Mouse (Mus musculus) embryonic facial prominence, embryonic 10.5 days (tissue): ENCODE results near the gene Hsf4. TPM values are rescaled to one million over a fixed set of nuclear protein-coding genes. Genes with fewer than 3 reads are reported as not detected.

Source experiments
- DNase-seq: peaks from one replicate; pipeline ENCODE4 v3.0.0-alpha.2; 2017; ENCODE audit warnings: low spot score
- H3K27ac ChIP-seq: fragments of 300-500 bp; sonication (generic); replicated peaks from 2 replicates; pipeline ENCODE4 v1.5.1; 2016; ENCODE audit warnings: mild to moderate bottlenecking
- H3K27me3 ChIP-seq: fragments of 300-500 bp; sonication (generic); replicated peaks from 2 replicates; pipeline ENCODE4 v1.6.1; 2016; ENCODE audit warnings: low read depth, mild to moderate bottlenecking; ENCODE audit not compliant: poor library complexity, severe bottlenecking
- H3K36me3 ChIP-seq: fragments of 300-500 bp; sonication (generic); replicated peaks from 2 replicates; pipeline ENCODE4 v1.6.1; 2016; ENCODE audit warnings: mild to moderate bottlenecking, moderate library complexity
- H3K4me1 ChIP-seq: fragments of 300-500 bp; sonication (generic); 2 replicates; pipeline ENCODE4 v1.6.1; 2016
- H3K4me3 ChIP-seq: fragments of 300-500 bp; sonication (generic); 2 replicates; pipeline ENCODE4 v1.5.1; 2016; ENCODE audit warnings: mild to moderate bottlenecking, moderate library complexity
- H3K9me3 ChIP-seq: fragments of 300-500 bp; sonication (generic); 2 replicates; pipeline ENCODE4 v1.6.1; 2016; ENCODE audit warnings: mild to moderate bottlenecking
- WGBS: fragments of 180-500 bp; shearing (Covaris S2); methylation state at CpG from one replicate; pipeline ENCODE4 v1.1.7; 2016; 5-methylcytosine and 5-hydroxymethylcytosine counted together
- polyA plus RNA-seq: library from polyadenylated mRNA; unstranded; fragments of >200 nt; fragmentation: Nextera tagmentation; extraction: Ambion mirVana; gene quantifications from 2 replicates; pipeline ENCODE4 v1.2.1, GENCODE M21; 2016

Gene Hsf4
- polyA plus RNA-seq, 1 experiment from 2014 or later = 0.21 TPM

DNA sequence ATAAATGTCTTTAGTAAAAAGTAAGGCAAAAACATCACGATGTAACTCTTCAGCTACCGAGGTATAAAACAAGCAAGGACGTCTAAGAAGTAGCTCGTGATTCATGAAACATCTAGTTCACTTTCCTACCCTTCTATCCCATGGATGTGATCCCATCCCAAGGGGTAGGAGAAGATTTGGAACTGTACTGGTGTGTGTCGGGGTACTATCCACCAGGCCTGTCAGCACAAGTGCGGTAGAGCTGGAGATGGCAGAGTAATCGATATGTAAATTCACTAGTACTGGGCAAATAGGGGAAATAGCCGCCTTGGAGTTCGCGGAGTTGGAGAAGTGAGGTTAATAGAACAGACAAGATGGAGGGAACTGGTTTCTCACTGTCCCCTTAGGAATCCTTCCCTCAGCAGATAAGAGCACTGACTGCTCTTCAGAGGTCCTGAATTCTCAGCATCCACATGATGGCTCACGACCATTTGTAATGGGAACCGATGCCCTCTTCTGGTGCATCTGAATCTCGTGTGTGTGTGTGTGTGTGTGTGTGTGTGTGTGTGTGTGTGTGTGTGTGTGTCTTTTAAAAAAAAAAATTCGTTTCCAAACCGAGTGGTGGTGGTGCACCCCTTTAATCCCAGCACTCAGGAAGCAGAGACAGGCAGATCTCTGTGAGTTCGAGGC is 6.2 kb upstream of the Hsf4 start:
- H3K9me3 ChIP-seq = peaks cover 4% of the 10 kb centered on the region
- peaks cover 100% of the 10 kb centered on the region for H3K27me3 ChIP-seq
- no peak overlapping the region for H3K27ac ChIP-seq
- 40% methylated on average over 16 of the region's 16 CpGs for WGBS
- peak overlapping the region; percentile 76 for H3K4me3 ChIP-seq
- H3K36me3 ChIP-seq = no peaks in the 10 kb centered on the region
- no peak for DNase-seq
- peaks cover 47% of the 10 kb centered on the region for H3K4me1 ChIP-seq

DNA sequence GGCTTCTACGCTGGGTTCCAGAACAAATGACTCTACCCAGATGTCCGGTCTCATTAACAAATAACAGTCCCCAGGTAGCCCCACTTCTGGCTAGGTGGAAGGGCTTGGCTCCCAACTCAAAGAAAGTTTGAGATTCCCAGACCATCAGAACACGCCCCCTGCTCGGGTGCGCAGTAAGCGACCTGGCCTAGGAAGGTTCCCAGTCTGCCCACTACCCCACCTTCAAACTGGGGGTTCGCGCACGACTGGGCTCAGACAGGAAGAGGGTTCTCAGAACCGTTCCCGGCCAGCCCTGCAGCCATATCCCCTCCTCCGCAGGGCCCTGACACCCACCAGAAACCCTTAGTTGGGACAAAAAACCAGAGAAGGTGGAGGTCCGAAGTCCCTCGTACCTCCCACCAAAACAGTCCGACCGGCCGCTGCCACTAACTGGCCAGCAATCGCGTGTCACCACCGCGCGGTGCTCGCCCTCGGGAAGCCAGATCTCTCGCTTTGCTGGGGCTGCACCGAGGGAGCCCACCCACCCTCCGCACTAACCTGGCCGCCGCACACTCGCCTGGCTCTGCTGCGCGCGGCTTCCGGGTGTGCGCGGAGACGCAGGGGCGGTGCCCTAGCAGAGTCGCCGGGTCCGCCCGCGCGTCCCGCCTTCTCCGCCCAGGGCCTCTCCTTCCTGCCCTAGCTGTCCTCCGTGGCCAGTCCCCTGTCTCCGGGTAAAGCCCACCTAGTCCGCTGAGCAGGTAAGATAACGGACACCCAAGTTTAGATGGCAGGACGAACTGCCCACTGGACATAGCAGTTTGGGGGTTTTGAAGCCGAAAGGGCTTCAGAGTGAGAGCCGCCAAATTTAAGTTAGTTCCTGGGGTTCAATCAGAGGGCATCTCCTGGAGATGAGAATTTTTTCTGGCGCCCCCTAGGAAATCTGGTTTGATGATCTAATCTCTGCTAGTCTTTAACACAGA is 5.3 kb upstream of the Hsf4 start, which contains the start of the genes Tradd and Fbxl8:
Gene Tradd (minus strand): TSS at position 586 of the 959 bp plus-strand sequence.
Gene Fbxl8 (plus strand): TSS at position 625 of the 959 bp plus-strand sequence.
- peak within 1 kb of the TSS; percentile 59; the same call in 1 of the 2 replicates for H3K27ac ChIP-seq
- DNase-seq = peak; percentile 83
- peaks cover 100% of the 10 kb centered on the region for H3K27me3 ChIP-seq
- WGBS = 1% methylated on average over 54 of the region's 54 CpGs
- peaks cover 48% of the 10 kb centered on the region for H3K4me1 ChIP-seq
- no peaks in the 10 kb centered on the region for H3K36me3 ChIP-seq
- H3K9me3 ChIP-seq = peaks cover 4% of the 10 kb centered on the region
- peak within 1 kb of the TSS; percentile 76 for H3K4me3 ChIP-seq

DNA sequence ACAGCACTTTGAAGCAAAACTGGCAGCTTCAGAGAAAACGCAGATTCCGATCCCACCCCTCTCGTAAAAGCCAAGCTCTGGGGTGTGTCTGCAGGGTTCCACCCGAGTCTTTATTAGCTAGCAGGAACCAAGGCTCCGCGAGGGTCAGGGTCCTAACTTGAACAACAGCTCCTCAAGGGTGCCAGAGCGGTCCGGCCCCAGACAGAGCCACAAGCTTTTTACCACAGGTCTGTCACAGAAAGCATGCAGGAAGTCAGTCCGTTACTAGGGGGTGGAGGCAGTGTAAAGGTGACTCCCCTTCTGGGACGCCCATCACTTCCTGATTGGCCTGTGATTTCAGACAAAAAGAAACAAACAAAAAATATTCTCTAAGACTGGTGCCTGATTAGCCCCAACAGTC is 4.5 kb upstream of the Hsf4 start:
- no peak overlapping the region for H3K27ac ChIP-seq

DNA sequence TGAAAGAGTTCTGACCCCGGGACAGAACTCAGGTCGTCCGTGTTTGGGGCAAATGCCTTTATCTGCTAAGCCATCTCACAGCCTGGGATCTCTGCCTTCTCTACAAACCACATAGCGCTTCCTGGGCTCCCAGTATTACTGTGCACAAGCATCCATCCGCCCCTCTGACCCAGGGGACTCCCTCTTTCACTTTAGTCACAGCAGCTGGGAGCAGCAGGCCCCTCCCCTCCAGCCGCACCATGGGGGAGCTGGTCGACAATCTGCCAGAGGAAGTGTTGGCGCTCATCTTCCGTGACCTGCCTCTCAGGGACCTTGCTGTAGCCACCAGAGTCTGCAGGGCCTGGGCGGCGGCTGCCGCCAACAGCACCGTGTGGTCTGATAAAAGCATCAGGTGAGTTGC is 2.8 kb upstream of the Hsf4 start:
- no peak for DNase-seq
- H3K4me3 ChIP-seq = no peak overlapping the region
- H3K9me3 ChIP-seq = peaks cover 4% of the 10 kb centered on the region
- no peaks in the 10 kb centered on the region for H3K36me3 ChIP-seq
- peaks cover 59% of the 10 kb centered on the region for H3K4me1 ChIP-seq
- WGBS = 8% methylated on average over 13 of the region's 13 CpGs
- no peak overlapping the region for H3K27ac ChIP-seq
- peaks cover 100% of the 10 kb centered on the region for H3K27me3 ChIP-seq

More for the DNA sequence above, 4.5 kb upstream of the Hsf4 start:
- Histone ChIP-seq H3K4me1 (peaks cover 49% of the 10 kb centered on the region), H3K9me3 (peaks cover 4% of the 10 kb centered on the region), H3K27me3 (peaks cover 100% of the 10 kb centered on the region), H3K36me3 (no peaks in the 10 kb centered on the region), H3K4me3 (peak overlapping the region; percentile 76)
- 15% methylated on average over 10 of the region's 10 CpGs for whole genome bisulfite sequencing
- DNase-seq = no peak

DNA sequence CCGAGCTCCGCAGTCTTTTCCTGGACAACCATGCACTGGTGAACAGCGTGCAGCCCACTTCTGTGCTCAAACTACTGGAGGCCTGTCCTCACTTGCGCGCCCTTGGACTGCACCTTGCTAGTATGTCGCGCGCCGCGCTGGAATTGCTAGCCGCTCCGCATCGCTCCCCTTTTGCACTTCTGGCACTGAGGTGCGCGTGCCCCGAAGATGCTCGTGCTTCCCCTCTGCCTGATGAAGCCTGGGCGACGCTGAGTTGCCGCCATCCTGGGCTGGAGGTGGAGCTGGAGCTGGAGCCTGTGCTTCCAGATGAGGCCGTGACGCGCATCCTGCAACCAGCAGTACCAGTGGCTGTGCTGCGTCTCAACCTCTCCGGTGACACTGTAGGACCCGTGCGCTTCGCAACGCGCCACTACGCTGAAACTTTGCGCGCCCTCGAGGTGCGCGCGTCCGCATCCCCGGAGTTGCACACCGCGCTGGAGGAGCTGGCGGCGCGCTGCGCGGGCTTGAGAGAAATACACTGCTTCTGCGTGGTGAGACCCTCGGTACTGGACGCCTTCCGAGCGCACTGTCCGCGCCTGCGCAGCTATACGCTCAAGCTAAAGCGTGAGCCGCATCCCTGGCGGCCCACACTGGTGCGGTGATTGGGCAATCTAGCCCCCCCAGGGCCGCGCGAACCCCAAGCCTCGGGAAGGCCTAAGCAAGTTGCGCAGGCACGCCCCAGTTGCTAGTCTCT is 1.1 kb upstream of the Hsf4 start:
- DNase-seq = peak; percentile 85
- Histone ChIP-seq H3K4me1 (peaks cover 59% of the 10 kb centered on the region), H3K27ac (peak overlapping the region; percentile 37; the same call in 1 of the 2 replicates), H3K36me3 (no peaks in the 10 kb centered on the region), H3K9me3 (peaks cover 4% of the 10 kb centered on the region), H3K27me3 (peaks cover 100% of the 10 kb centered on the region), H3K4me3 (peak overlapping the region; percentile 65)
- under 1% methylated on average over 65 of the region's 65 CpGs for WGBS

DNA sequence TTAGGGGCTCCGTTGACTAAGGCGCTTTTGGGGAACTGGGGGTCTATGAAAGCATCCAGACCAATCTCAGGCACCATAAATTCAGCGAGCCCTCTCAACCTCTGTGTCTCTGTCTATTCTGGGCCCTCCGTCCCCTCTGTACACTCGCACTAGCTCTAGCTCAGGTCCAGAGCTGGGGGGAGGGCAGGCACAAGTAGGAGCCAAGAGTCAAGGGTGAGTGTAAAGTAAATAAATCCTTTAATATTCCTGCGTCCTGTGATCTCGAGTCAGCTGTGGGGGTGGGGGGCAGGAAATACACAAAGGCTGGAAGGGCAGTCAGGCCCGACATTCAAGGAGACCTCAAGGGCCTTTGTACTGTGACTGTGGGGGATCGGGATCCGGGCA is 534 bp upstream of the Hsf4 start:
- Histone ChIP-seq H3K27ac (peak overlapping the region; percentile 37; the same call in 1 of the 2 replicates), H3K27me3 (peaks cover 100% of the 10 kb centered on the region), H3K4me1 (peaks cover 54% of the 10 kb centered on the region)

DNA sequence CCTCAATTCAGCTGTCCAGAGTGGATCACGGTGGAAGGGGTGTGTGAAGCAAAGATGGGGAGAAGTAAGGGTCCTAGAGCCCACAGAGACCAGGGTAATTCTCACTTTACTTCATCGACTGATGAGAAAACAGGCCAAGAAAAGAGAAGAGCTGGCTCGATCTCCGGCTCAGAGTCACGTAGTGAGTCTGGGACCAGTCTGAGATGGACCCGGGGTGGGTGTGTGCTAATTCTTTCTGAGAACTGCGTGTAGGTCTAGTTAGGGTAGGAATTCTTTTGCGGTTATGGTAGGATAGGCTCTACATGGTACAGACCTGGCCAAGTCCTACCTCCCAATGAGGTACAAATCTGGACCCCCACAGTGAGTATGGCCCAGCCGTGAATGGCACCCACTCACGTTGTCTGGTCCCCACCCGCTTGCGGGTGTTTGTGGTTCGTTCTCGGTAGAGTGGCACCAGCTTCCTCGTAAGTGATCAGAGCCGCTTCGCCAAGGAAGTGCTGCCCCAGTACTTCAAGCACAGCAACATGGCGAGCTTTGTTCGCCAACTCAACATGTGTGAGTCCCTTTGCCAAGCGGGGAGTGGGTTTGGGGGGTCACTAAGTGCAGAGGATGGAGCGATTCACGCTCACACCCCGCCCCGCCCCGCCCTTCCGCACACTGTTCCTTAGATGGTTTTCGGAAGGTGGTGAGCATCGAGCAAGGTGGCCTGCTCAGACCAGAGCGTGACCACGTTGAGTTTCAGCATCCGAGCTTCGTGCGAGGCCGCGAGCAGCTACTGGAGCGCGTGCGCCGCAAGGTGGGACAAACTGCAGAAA is 707 bp downstream of the Hsf4 start:
- Histone ChIP-seq H3K9me3 (peaks cover 4% of the 10 kb centered on the region), H3K4me1 (peaks cover 43% of the 10 kb centered on the region), H3K36me3 (no peaks in the 10 kb centered on the region), H3K4me3 (peak overlapping the region; percentile 65), H3K27ac (no peak overlapping the region), H3K27me3 (peaks cover 100% of the 10 kb centered on the region)
- WGBS = 2% methylated on average over 39 of the region's 39 CpGs
- peak; percentile 43 for DNase-seq

More for the DNA sequence above, 534 bp upstream of the Hsf4 start:
- H3K4me3 ChIP-seq = peak overlapping the region; percentile 65
- WGBS = under 1% methylated on average over 10 of the region's 10 CpGs
- H3K9me3 ChIP-seq = peaks cover 4% of the 10 kb centered on the region
- no peaks in the 10 kb centered on the region for H3K36me3 ChIP-seq
- DNase-seq = no peak

DNA sequence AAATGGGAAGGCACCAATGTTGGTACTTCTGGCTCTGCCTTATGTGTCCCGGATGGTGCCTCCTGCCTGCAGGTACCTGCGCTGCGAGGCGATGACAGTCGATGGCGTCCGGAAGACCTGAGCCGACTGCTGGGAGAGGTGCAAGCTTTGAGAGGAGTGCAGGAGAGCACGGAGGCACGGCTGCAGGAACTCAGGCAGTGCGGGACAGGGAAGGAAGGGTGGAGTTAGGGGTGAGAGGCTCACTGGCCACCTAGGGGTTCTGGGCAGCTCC is 1.2 kb downstream of the Hsf4 start:
- Histone ChIP-seq H3K4me3 (0 out of 2 replicates have a peak overlapping the region, but pooled peaks have one; percentile 4), H3K4me1 (peaks cover 48% of the 10 kb centered on the region), H3K27ac (no peak overlapping the region), H3K27me3 (peaks cover 100% of the 10 kb centered on the region), H3K9me3 (peaks cover 4% of the 10 kb centered on the region), H3K36me3 (no peaks in the 10 kb centered on the region)
- peak; percentile 35 for DNase-seq
- 2% methylated on average over 11 of the region's 11 CpGs for WGBS

DNA sequence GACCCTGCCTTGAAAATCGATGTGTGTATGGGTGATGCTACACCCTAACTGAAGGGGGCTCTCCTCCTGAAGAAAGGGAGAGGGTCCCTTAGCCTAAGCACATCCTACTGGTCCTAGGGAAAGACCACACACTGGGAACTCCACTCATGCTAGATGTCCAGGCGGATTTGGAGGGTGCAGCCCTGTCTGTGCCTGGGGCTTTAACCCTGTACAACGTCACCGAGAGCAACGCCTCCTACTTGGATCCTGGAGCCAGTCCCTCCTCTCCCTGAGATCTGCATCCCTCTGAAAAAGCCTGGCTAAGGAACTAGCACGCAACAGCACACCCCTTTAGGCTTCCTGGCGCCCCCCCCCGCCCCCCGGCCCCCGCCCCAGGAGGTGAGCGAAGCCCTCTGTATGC is 5.8 kb downstream of the Hsf4 start:
- DNase-seq = no peak
- Histone ChIP-seq H3K4me1 (peaks cover 30% of the 10 kb centered on the region), H3K36me3 (no peaks in the 10 kb centered on the region), H3K27ac (no peak overlapping the region), H3K27me3 (peaks cover 100% of the 10 kb centered on the region), H3K9me3 (no peaks in the 10 kb centered on the region), H3K4me3 (peak overlapping the region; percentile 55)
- 5% methylated on average over 11 of the region's 11 CpGs for WGBS

DNA sequence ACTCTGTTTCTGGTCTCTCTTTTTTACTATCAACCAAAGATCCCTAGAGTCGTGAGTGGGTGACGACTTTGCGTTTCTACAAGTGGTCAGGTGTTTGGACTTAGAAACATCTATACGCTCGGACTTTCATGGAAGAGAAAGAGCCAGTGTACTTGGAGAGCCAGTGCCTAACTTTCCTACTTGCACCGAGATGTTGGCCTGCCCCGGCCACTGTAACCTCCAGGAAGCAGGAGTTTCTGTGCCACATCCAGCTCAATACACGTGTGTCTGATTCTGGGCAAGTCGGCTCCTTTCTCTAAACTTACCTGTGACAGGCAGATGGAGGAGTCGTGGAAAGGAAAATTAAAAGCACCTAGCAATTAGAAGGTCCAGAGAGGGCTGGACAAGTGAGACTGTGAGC is 6.2 kb downstream of the Hsf4 start, which contains the start of gene Nol3:
Gene Nol3 (plus strand): TSS at position 301 of the 400 bp plus-strand sequence.
- Histone ChIP-seq H3K27me3 (peaks cover 100% of the 10 kb centered on the region), H3K27ac (peak within 1 kb of the TSS; percentile 8; the same call in 1 of the 2 replicates), H3K4me1 (peaks cover 25% of the 10 kb centered on the region), H3K36me3 (peaks cover 4% of the 10 kb centered on the region), H3K4me3 (peak within 1 kb of the TSS; percentile 55), H3K9me3 (no peaks in the 10 kb centered on the region)
- WGBS = 5% methylated on average over 10 of the region's 10 CpGs
- DNase-seq = no peak

DNA sequence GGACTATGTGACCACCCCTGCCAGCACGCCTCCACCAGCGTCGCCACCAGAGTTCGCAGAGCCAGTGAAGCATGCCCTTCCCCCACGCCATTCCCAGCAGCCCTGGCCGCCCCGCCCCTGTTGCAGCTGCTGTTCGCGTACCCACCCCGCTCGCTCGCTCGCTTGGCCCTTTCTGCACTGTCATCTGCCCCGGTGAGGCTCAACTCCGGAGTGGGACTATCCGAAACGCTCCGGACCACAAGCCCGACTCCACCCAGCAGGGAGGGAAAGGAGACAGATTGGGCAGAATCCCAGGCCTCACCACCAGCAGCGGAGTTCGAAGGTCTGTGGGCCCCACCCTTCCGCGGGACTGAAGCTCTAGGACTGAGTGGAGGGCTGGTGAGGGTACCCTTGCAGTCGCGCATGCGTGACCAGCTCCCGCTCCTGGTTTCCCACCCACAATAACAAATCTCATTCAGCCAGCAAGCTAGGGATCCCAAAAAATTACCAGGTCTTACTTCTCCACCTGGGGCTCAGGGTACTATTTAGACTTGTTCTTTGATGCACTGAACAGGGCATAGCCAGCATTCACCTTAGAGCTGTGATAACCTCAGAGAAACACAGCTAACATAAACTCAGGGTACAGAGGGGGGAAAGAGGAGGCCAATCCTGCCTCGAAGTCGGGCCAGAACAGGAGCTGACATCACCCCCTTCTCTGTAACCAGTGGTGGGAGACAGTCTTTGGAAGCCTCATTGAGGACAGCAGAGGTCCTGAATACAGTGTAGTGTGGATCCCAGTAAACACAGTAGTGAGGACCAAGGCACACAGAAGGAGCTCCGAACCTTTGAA is 6.9 kb downstream of the Hsf4 start:
- Histone ChIP-seq H3K4me1 (peaks cover 22% of the 10 kb centered on the region), H3K36me3 (peaks cover 8% of the 10 kb centered on the region), H3K4me3 (peak overlapping the region; percentile 55), H3K27me3 (peaks cover 100% of the 10 kb centered on the region), H3K27ac (peak overlapping the region; percentile 8; the same call in 1 of the 2 replicates), H3K9me3 (no peaks in the 10 kb centered on the region)
- DNase-seq = peak; percentile 72
- 4% methylated on average over 30 of the region's 30 CpGs for WGBS
